Comparison of ENCODE assay signal across 8 mouse cellular contexts in genomic region chr7:3288976-3289970, GRCm38 (mm10). TPM values are rescaled to one million over a fixed set of nuclear protein-coding genes. Genes with fewer than 3 reads are reported as not detected.
DNase-seq lines count a peak whose midpoint lies in the region; ATAC-seq and TF ChIP-seq lines count a peak whose summit lies in the region.

Gene Myadm, plus strand, starts transcription at chr7:3289080.
Gene Prkcg, plus strand, starts transcription at chr7:3289179.

- peak within 1 kb of the TSS; percentile 95 for H3K4me3 ChIP-seq in cerebellum, adult 2 months (replicated peaks; ENCODE audit: insufficient read depth, low read depth, low read length)
- peak within 1 kb of the TSS; percentile 45 for H3K4me3 ChIP-seq in hindbrain, embryonic 12.5 days

- H3K27me3 ChIP-seq in cerebellum, adult 2 months (ENCODE audit: control insufficient read depth, insufficient read depth, low read length): no peaks in the 10 kb centered on the region
- no peaks in the 10 kb centered on the region for H3K27me3 ChIP-seq in hindbrain, embryonic 12.5 days

- TF ChIP-seq POLR2A in cerebellum, adult 2 months (IDR thresholded peaks at IDR 0.05; ENCODE audit: borderline replicate concordance, insufficient read depth, low read length): peak; percentile 26; the same call in 1 of the 2 replicates

- peak within 1 kb of the TSS; percentile 68 for H3K9ac ChIP-seq in hindbrain, embryonic 12.5 days

- no peak for TF ChIP-seq CTCF in cerebellum, adult 2 months (IDR thresholded peaks at IDR 0.05; ENCODE audit: borderline replicate concordance, insufficient read depth, low read depth, low read length)

- peak within 1 kb of the TSS; percentile 96 for H3K27ac ChIP-seq in cerebellum, adult 2 months (ENCODE audit: insufficient read depth, low read length)
- peak within 1 kb of the TSS; percentile 82 for H3K27ac ChIP-seq in hindbrain, embryonic 12.5 days

- peaks cover 4% of the 10 kb centered on the region; the same call in 1 of the 2 replicates for H3K36me3 ChIP-seq in hindbrain, embryonic 12.5 days

- no peaks in the 10 kb centered on the region for H3K9me3 ChIP-seq in hindbrain, embryonic 12.5 days (replicated peaks)

- 2% methylated on average over 30 of the region's 30 CpGs for WGBS in cerebellum, adult 2 months
- WGBS in hindbrain, embryonic 12.5 days: 2% methylated on average over 30 of the region's 30 CpGs

- H3K4me2 ChIP-seq in hindbrain, embryonic 12.5 days (replicated peaks): peak within 1 kb of the TSS; percentile 66

- peak; percentile 77 for DNase-seq in Muller cell, postnatal 12 days (ENCODE audit: inconsistent ontology term)
- DNase-seq in cerebellum, adult 2 months: peak; percentile 86 to 87
- DNase-seq in frontal cortex, postnatal 14 days (ENCODE audit: low spot score in 2 of 2): peak; percentile 41 to 54
- peak; percentile 58 to 65 for DNase-seq in layer of hippocampus, postnatal 25 days (ENCODE audit: extremely low spot score in 1 of 2, low spot score in 1 of 2)
- peak; percentile 89 for DNase-seq in lung, postnatal 25 days (ENCODE audit: low spot score)
- peak; percentile 76 for DNase-seq in retina, embryonic 14.5 days (ENCODE audit: low spot score)
- peak; percentile 64 to 75 for DNase-seq in urinary bladder, adult 18-20 months (ENCODE audit: low spot score in 2 of 2)

- ATAC-seq in hindbrain, embryonic 12.5 days (ENCODE audit: low FRiP score): peak; percentile 47

- no peaks in the 10 kb centered on the region for H3K4me1 ChIP-seq in cerebellum, adult 2 months (ENCODE audit: control insufficient read depth, insufficient read depth, low read length)
- peaks cover 21% of the 10 kb centered on the region for H3K4me1 ChIP-seq in hindbrain, embryonic 12.5 days

RNA-seq across cellular contexts. Expression of gene Myadm, which starts in this region (rescaled TPM):
- 43.3 and 45.3 TPM in 2 replicates for polyA plus RNA-seq in cerebellum, adult 2 months (2012; rRNA removed)
- 36.1 and 41.7 TPM in 2 replicates for polyA plus RNA-seq in hindbrain, embryonic 12.5 days (2016; fragmentation: Nextera tagmentation; extraction: Ambion mirVana)
- 10 to 100 TPM; 73.5 to 82.2 TPM for total RNA-seq in layer of hippocampus, postnatal 25 days (2021)

RNA-seq across cellular contexts. Expression of gene Prkcg, which starts in this region (rescaled TPM):
- 152 and 195 TPM in 2 replicates for polyA plus RNA-seq in cerebellum, adult 2 months (2012; rRNA removed)
- 0.35 and 0.39 TPM in 2 replicates for polyA plus RNA-seq in hindbrain, embryonic 12.5 days (2016; fragmentation: Nextera tagmentation; extraction: Ambion mirVana)
- 100 to 1,000 TPM; 540 to 555 TPM for total RNA-seq in layer of hippocampus, postnatal 25 days (2021)

Comparison
In these comparisons a context has a peak if more than half of its experiments do, and no peak if none do; other contexts are left out.
1. Peak in every context shown above with its lines: DNase-seq, ATAC-seq, H3K4me3 ChIP-seq and H3K27ac ChIP-seq.
2. RNA of gene Prkcg (polyA plus RNA-seq): 152 to 195 TPM in cerebellum, adult 2 months; 0.35 to 0.39 TPM in hindbrain, embryonic 12.5 days; every median in the first group is over 100 times any median in the second.